Mouse (Mus musculus) megakaryocyte, embryonic 14.5 days (primary cell): Measurements from ENCODE around the gene Rnaset2a.
"Not testable (repeated sequence)": the region's sequence is repeated elsewhere in the genome, so short reads cannot be mapped to it uniquely, and the experiment has no call there.

Source experiments
- FLI1 ChIP-seq: IDR thresholded peaks from 2 replicates; pipeline ENCODE4 v1.6.1; 2012; ENCODE audit warnings: low read length, inconsistent platforms, mixed read lengths
- GATA1 ChIP-seq: IDR thresholded peaks from 3 replicates; pipeline ENCODE4 v1.6.1; 2012; ENCODE audit warnings: mixed read lengths, low read length, inconsistent platforms, borderline replicate concordance

- TF ChIP-seq GATA1, FLI1: not testable (repeated sequence)
These were observed 31.5 kb downstream of the Rnaset2a start for GRCm38 (mm10) chr17:8116378-8116777.
